Mouse (Mus musculus) 3T3-L1 (cell line): ENCODE measurements around the gene Gm20604.
A peak's percentile ranks its signal among the peaks of the same experiment; 100 is the strongest.

Source experiments
- DNase-seq: peaks from one replicate; pipeline ENCODE4 v3.0.0-alpha.2; 2015; ENCODE audit warnings: low read depth, low spot score

The Gm20604 gene

DNA sequence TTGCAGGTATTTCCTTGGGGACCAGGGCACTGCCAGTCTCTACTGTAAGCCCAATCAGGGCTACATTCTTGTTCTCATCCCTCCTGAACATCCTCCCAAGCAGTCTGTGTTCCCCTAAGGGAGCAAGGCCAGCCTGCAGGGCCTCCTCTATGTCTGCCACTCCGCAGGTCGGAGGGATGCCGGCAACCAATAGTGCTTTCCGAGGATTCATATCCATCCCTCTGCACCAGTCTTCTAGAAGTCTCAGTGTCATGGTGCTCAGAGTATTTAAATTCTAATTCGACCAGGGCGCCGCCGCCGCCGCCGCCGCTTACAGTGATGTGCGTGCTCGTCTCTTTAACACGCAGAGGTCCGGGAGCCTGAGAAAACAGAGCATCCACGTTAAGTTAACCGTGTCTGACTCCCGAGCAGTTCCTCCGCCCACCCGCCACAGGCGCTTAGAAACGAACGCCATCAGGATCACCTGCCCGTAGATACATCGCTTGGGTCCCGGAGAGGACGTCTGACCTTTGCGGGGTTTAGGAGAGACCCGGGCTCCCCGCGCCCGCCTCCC is 15.4 kb downstream of the Gm20604 start:
- no peak for DNase-seq

DNA sequence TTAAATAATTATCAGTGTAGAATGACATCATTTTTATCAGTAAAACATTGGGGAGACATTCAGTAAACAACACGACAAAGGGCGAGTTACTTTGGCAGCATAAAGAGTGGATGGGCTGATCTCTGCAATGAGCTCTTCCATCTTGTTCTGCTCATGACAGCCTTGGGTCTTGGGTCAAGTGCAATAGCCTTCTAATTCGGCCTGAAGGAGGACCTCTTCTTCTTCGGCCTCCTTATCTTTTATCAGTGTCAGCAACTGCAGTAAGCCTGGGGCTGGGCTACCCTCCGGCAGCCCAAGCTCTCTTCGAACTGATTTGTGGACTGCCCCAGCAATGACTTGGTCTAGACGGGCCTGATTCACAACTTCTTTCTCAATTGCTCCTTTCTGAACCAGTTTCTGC is 16.4 kb downstream of the Gm20604 start:
- DNase-seq, result no peak

DNA sequence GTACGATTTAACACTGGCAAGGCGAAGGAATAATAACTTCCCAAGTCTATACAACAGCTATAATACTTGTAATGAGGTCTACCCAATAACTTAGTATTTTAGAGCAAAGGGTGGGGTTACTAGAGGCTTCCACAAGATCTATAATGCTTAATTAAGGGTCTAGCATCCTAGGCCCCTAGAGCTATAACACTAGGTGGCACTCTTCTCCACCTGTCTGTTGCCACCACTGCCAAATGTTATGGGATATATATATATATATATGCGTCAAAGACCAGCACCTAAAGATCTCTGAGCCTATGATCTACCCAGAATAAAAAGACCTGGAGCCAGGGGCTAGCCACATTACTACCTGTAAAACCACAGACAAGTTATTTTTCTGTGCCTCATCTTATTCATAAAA is 18.2 kb downstream of the Gm20604 start:
- peak; percentile 36 for DNase-seq

DNA sequence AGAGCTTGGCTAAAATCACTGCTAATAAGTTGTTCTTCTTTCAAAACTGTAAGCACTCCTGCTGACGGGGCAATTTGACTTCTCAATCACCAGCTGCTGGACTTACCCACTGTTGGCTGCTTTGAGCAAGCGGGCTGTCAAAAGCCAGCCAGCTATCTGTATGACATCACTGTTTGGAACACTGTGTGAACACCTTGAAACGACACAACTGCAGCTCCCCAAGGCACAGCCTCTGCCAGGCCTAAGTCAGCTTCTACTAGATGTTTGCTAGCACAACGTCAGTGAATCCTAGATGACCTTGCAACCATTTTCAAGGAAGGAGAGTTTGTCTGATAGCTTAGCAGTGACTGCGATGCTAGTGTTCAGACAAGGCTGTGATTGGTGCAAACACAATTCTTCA is 19.4 kb downstream of the Gm20604 start:
- DNase-seq, result no peak

DNA sequence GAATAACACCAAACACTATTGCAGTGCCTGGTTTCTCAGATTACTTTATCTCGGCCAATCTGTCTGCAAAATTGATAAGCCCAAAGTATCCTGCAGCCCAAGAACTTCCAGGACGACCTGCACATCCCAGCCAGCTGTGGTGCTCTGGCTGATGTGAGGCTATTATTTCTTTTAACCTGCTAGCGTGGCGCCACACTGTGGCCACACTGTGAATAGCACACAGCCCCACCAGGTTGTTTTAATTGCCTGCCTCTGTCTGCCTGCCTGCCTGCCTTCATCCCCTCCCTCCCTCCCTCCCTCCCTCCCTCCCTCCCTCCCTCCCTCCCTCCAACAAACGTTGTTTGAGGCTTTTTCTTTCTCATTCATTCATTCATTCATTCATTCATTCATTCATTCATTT is 25.1 kb downstream of the Gm20604 start:
- peak; percentile 77 for DNase-seq

DNA sequence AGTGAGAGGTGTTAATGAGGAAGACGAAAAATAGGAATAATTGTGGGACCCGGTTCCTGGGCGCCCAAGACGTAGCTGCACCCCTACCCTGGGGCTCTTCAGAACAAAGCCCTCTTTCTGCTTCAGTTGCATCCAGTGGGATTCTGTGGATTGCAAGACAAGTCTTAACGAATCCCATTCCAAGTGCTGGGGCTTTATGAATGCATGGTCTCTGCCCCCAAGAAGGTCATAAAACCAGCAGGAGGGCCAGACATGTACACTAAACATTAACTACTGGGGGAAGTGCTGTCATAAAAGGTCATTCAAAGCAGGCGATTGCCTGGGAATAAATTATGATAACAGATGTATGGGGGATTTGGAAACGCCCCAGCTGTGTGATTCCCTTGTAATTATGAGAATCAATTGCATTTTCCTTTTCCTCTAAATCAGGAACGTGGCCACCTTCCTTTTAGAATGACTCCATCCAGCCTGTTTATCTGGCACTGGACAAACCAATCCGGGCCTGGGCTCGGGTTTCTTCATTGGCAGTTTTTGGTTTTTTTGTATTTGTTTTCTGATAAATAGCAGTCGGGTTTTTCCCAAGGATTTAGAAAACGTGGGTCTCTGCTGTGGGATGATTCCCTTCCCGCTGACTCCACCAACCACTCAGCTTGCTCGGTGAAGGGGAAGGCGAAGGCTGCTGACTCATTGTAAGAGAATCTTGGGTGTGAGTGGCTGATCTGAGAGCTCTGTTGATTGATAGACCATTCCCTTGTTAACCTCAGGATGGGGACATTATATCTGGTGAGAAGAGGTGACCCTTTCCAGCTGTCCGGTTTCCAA is 27.5 kb downstream of the Gm20604 start:
- peak; percentile 53 for DNase-seq

DNA sequence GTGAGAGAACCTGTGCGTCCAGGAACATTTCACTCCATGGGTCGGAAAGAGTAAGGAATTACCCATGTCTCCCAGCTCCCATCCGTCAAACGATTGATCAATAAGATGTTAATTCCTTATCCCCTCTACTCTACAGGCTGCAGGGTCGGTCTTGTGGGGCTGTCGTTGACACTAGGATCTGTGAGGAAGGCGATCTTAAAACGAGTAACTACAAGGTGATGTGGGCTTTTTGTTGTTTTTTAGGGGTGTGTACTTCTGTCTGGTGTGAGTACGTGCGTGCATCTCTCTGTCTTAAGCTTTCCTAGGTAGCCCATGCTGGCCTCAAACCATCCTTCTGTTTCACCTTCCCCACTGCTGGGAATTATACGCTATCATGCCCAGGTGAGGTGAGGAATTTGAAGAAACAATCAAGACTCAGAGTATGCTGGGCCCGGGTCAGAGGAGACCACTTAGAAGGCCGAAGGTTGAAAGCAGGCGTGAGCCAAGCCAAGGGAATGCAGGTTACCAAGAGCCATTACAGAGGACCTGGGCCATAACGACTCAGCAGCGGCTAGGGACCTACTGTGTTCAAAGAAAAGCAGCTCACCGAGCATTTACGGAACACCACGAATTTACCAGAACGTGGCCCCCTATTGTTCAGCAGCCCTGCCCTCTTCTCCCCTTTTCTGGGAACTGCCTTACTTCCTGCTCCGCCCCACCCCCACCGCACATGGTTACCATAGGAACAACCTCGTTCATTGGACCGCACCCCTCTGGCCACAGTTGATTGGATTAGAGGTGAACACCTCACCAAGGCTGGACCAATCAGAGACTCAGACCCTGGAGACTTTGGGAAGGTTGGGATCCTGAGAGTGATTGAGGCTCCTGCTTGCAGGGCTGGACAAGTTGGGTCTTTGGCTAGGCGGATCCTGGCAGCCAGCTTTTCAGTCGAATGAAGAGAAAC is 28.3 kb downstream of the Gm20604 start:
- DNase-seq, result no peak

DNA sequence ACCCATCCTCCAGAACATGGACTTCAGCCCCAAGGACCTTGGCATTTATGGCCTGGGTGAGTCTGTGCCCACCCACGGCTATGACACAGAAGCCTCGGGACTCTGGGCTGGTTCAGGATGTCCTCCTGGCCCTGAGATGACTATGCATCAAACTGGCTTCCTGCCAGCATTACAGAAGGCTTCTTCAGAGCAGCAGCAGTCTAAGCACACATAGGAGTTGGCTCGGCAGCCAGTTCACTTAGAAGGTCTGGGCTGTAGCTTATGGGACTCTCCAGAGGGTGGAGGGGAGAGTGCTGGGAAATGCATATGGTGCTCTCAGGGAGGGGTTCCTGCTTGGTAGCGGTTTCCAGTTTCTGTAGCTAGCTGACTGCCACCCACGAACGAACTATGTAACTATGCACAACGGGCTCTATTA is 32.7 kb downstream of the Gm20604 start:
- DNase-seq, result peak; percentile 42

DNA sequence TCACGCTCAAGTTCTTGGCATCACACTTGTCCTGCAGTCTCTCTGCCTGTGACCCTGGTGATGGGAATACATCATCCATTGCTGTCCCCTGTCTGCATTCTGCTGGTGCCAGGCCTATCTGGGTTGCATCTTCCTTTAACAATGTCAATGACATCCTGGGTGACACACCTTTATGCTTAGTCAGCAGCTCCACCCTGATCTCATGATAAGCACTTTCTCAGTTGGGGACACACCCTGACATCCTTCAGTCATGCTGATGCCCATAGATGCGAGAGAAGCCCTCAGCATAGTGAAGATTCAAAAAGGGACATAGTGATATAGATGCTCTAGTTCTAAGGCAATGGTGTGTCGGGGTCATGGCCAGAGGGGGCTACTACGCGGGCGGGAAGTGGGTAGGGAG is 33.3 kb downstream of the Gm20604 start:
- no peak for DNase-seq

DNA sequence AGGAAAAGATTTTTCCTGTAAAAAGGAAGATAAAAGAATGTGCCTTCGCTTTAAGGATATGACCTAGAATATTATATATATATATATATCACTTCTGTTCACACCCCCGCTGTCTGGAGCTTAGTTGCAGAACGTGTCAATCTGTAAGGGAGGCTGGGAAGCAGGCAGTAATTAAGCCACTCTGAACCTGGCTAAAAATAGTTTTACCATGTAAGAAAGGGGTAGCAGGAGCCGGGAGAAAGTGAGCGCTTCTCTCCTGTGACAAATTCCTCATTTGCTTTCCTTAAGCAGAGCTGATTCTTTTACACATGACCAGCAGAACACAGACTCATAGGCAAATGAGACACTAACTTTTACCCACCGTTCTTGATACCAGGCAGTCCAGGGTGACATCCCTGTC is 34.6 kb downstream of the Gm20604 start:
- DNase-seq, result no peak

DNA sequence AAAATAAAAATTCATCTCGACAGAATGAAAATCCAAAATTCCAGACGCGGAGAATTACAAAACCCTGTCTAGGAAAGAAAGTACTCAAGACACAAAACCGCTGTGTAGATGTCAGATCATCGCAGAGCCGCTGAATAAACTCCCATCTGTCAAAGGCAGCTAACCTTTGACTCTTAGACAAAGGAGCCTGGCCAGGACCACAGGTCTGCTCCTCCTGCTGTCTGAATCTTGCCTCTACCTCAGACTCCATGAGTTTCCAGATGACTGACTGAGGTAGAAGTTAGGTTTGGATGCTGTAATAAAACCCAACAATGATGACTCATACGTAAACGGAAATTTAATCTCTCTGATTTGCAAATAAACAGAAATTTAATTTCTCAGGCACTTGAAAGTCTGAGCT is 35.5 kb downstream of the Gm20604 start:
- DNase-seq, result peak; percentile 42

DNA sequence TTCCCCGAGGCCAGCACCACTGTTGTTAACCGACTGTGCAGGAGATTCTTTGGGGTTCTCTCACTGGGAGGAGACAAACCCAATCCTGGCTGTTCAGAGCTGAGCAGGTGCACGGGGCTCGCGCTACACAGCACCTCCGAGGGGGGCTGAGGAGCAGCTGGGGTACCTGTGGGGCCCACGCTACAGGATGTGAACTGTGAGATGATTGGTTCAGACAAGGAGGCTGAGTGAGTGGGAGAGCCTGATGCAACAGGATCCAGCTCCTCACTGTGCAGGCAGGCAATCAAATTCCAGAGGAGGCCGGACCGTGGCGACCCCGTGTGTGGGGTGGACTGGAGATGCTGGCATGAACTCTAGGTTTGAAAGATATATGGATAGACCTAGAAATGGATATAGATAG is 36.0 kb downstream of the Gm20604 start:
- no peak for DNase-seq

DNA sequence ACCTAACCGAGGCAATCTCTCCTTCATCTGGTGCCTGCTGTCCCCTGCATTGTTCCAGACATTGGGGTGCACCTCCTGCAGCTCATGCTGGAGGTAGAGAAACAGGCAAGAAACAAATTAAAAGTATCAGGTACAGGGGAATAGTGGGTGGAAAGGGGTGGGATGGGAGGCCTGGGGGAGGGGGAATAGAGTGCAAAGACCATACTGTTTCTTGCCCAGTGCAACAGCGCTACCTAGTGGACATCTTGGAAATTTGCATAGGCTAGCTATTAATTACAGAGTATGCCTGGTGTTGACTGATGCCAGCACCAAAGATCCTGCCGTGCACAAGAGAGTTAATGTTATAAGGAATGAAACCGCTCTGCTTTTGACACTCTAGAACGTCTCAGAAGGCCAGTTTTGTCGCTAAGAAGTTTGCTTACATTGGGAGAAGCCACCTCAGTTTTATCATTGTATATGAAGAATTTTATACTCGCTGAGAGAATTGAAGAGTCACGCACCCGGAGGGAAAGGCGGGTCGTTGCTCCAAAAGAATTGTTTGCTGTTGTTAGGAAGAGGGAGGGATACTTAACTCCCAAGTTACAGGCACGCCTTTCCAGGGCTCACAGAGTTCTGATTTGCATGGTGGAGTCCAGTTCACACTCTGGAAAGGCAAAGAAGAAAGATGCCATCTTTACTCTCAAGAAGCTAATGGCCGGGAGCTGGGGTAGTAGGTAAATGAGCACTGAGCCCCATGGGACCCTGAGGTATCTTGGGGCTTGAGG is 38.7 kb downstream of the Gm20604 start:
- peak; percentile 46 for DNase-seq

DNA sequence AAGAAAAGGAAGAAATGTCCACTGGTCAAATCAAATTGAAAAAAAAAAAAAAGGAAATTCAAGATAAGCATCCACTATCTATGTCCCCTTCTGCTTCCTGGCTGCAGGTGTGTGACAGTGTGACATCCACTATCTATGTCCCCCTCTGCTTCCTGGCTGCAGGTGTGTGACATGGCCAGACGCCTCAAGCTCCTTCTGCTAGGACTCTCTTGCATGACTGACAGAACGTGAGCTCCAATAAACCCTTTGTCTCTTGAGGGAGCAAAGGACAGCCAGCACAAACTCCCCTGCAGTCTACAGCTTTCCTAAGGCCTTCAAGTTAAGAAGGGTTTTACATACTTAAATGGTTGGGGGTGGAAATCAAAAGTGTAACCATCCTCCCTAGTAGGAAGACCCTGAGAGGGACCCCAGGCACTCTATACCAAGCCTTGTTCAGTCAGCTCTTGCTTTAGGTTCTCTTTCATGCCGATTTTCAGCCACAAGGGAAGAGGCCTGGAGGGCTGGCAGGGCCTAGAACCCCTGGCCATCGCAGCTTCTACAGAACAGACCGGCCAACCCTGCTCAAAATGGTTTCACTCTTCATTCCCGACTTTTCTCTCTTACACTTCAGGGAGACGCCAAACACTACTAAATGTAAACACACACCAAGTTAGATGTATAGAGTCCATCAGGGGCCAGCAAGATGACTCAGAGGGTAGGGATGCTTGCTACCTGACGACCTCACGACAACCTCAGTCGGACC is 43.6 kb downstream of the Gm20604 start:
- no peak for DNase-seq

DNA sequence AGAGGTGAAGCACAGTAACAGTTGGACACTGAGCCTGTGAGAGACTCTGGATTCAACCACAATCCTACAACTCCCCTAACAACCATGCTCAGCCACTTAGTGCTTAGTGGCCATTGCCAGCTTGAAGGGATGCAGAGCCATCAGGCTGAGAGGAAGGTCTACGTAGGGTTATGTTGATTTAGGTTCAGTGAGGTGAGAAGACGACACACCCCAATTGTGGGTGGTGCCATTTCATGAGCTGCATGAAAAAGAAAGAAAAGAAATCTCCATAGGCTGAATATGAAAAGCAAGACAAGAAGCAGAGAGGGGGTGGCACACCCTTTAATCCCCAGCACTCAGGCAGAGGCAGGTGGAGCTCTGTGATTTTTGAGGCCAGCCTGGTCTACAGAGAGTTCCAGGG is 44.4 kb downstream of the Gm20604 start:
- no peak for DNase-seq

DNA sequence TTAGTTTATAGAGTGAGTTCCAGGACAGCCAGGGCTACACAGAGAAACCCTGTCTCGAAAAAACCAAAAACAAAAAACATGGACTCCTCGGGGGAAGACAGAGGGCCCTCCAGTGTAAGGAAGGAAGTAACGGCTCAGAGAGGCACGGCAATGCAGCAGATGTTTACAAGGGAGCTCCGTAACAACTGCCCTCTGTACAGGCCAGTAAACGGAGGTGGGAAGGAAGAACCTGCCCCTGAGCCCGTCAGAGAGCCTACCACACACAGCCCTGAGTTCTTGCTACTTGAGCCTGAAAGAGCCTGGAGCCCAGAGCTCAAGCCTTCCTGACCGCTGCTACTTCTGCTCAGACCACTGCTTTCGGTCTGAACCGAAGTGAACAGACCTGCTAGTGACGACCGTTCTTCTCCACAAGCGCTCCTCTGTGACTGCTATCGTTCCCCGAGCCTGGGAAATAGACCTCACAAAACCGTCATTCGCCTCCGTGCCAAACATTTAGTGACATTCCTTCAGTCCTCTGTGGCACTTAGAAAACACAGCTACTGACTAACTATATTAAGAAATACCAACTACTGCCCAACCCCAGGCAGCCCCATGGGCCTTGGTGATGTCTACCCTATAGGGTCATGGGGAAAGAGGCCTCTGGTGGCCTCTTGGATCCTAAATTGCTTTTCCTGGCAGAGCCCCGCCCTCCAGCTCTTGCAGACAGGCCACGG is 45.2 kb downstream of the Gm20604 start:
- no peak for DNase-seq

DNA sequence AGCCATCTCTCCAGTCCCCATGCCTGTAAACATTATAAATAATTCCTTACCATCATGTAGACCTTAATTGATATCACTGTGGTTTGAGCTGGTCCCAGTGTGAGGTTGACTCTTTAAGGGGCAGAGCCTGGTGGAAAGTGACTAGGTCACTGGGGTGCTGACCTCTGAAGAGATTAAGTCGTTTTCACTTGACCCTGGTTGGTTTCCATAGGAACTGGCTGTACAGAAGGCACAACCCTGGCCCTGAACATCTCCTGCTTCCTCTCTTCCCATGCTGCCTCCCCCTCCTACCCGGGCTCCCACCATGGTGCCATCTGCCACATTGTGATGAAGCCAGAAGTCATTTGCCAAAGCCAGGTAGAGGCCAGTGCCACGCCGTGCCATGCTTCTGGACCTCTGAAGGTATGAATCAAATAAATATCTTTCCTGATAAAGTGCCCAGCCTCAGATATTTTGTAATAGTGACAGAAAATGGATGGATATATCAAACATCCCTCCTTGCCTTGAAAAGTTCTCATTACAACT is 47.6 kb downstream of the Gm20604 start:
- DNase-seq, result no peak

DNA sequence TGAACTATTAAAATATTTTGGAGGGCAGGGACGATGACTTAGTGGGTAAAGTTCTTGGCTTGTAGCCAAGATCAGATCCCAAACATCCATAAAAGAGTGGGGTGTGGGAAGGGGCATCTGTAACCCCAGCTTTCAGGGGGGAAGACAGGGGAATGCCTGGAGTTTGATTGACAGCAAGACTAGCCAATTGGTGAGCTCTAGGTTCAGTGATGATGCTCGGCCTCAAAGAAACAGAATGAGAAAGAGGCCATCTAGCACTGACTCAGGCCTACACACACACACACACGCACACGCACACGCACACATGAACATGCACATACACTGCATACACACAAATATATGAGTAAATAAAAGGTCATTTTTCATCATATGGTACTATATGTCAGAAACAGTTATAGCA is 48.6 kb downstream of the Gm20604 start:
- no peak for DNase-seq

DNA sequence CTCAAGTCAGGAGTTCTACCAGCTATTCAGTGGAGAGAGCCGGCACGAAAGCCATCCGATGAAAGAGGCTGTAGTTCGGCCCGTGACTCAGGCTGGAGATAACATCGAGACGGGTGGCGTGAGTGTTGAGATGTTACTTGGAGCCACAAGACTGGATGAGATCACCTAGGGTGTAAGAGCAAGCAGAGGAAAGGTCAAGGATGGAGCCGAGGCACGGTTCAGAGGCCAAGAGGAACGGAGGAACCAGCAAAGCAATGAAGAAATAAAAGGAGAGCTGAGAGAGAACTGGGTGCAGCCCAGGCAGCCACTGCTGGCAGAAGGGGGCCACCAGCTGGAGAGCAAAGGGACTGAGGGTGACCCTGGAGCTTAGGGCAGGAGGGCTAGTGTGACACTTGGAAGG is 50.3 kb downstream of the Gm20604 start:
- DNase-seq, result no peak

DNA sequence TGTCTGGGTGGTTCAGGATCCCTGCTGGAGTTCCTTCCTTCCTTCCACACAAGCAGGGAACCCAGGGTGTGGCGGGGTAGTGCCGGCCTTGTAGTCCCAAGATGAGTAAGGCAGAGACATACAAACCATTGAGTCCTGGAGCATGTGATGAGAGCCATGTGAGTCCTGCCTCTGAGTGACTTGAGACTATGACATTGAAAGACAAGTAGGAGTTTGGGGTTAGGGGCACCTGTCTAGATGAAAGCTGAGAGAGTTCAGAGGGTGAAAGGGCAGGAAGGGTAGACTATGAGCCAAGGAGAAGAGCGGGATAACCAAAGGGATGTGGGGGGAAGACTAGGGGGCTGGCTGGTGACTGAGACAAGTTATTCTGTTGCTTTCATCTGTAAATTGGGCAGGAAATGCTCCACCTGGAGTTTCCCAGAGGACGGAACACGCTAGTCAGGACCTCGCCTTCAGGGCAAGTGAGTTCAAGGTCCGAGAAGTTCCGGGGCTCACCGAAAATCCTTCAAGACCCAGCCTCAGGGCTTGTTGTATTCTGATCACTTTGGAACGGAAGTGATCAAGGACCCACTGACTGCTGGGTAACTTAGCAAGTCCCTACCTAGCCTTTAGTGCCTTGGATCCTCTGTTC is 51.5 kb downstream of the Gm20604 start:
- no peak for DNase-seq
